Mouse (Mus musculus): Measurements from ENCODE around the gene Meox1.
A peak's percentile ranks its signal among the peaks of the same experiment; 100 is the strongest.

DNA sequence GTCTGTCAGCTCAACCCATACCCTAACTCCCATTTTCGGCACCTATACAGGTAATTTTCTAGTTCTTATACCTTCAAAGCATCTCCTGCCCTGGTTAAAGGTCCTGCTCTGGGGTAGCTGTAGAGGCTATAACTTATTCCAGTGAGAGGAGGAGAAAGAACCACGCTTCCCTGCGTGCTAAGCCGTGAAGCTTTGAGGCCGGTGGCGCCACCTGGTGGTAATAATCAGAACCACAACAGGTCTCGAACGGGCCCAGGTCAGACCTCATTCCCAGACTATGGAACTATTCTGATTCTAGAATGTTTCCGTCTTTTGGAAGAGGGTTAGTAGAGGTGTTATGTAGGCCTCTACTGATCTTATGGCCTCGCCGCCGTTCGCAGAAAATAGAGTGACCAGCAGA is 10.9 kb upstream of the Meox1 start:
- TF ChIP-seq POLR2A (IDR thresholded peaks at IDR 0.05; ENCODE audit: borderline replicate concordance, insufficient read depth, low read length): no peak
- TF ChIP-seq CTCF (IDR thresholded peaks at IDR 0.05; ENCODE audit: borderline replicate concordance, insufficient read depth, low read depth, low read length): peak; percentile 93
